Mouse (Mus musculus): Measurements from ENCODE around the gene Pi16.

- TF ChIP-seq ZNF384 (IDR thresholded peaks at IDR 0.05; ENCODE audit: low read depth, low read length) (no peak), HCFC1 (IDR thresholded peaks at IDR 0.05; ENCODE audit: borderline replicate concordance, insufficient read depth, low read length) (peak; percentile 68; the same call in 1 of the 2 replicates)
Observed at GRCm38 (mm10) chr17:29268682-29269348, 48.7 kb upstream of the Pi16 start, which contains the start of gene BC004004.
